ENCODE assay signal across 9 mouse cellular contexts in genomic region chr9:111272996-111273785, GRCm38 (mm10). TPM values are rescaled to one million over a fixed set of nuclear protein-coding genes. Genes with fewer than 3 reads are reported as not detected.
DNase-seq lines count a peak whose midpoint lies in the region; ATAC-seq and TF ChIP-seq lines count a peak whose summit lies in the region.
"Had no signal": no experiment of that assay in that cellular context is flagged by ENCODE, and none has a peak within 500 bp of the region (broad histone marks: within the 10 kb centered on the region; RNA-seq: fewer than 3 reads in every experiment).

No protein-coding gene starts in this region.

- WGBS in heart, embryonic 13.5 days = 58% methylated on average over 15 of the region's 15 CpGs
- 68% methylated on average over 15 of the region's 15 CpGs for WGBS in hindbrain, postnatal 0 days
- 76% methylated on average over 15 of the region's 15 CpGs for WGBS in neural tube, embryonic 12.5 days

- H3K9me3 ChIP-seq in heart, embryonic 13.5 days = no peaks in the 10 kb centered on the region
- no peaks in the 10 kb centered on the region for H3K9me3 ChIP-seq in hindbrain, postnatal 0 days (ENCODE audit: low read length)
- H3K9me3 ChIP-seq in neural tube, embryonic 12.5 days = no peaks in the 10 kb centered on the region

- H3K36me3 ChIP-seq in heart, embryonic 13.5 days = peaks cover 43% of the 10 kb centered on the region
- 0 out of 2 replicates have a peak, but pooled peaks cover 3% of the 10 kb centered on the region for H3K36me3 ChIP-seq in hindbrain, postnatal 0 days (ENCODE audit: insufficient read depth, low read length)
- H3K36me3 ChIP-seq in neural tube, embryonic 12.5 days = peaks cover 15% of the 10 kb centered on the region

- H3K4me1 ChIP-seq in heart, embryonic 13.5 days = peaks cover 53% of the 10 kb centered on the region
- peaks cover 34% of the 10 kb centered on the region for H3K4me1 ChIP-seq in hindbrain, postnatal 0 days (ENCODE audit: insufficient read depth, low read length)
- peaks cover 43% of the 10 kb centered on the region for H3K4me1 ChIP-seq in neural tube, embryonic 12.5 days

- H3K27ac ChIP-seq in heart, embryonic 13.5 days (replicated peaks) = no peak overlapping the region; the same call in 1 of the 2 replicates
- H3K27ac ChIP-seq in hindbrain, postnatal 0 days = 0 out of 2 replicates have a peak overlapping the region, but pooled peaks have one; percentile 96
- H3K27ac ChIP-seq in neural tube, embryonic 12.5 days = no peak overlapping the region

- peak overlapping the region; percentile 82 for H3K4me3 ChIP-seq in heart, embryonic 13.5 days
- peak overlapping the region; percentile 92 for H3K4me3 ChIP-seq in hindbrain, postnatal 0 days (ENCODE audit: low read length)
- peak overlapping the region; percentile 86 for H3K4me3 ChIP-seq in neural tube, embryonic 12.5 days

- peak overlapping the region; percentile 95 for H3K9ac ChIP-seq in heart, embryonic 13.5 days
- H3K9ac ChIP-seq in hindbrain, postnatal 0 days (replicated peaks; ENCODE audit: low read length) = peak overlapping the region; percentile 96
- peak overlapping the region; percentile 91 for H3K9ac ChIP-seq in neural tube, embryonic 12.5 days

- intact Hi-C loops in heart, postnatal 25 days (cut with DNase I) = loop anchor here (10.0 kb wide), 1 partner anchor 278 kb away; the partner anchor contains the start of gene Rtp3
- intact Hi-C loops in left cerebral cortex, postnatal 10 days (cut with DNase I) = no loop called here

- ATAC-seq in heart, embryonic 13.5 days (ENCODE audit: extremely low read depth, insufficient number of reproducible peaks, low FRiP score, low TSS enrichment) = no peak
- no peak for ATAC-seq in hindbrain, postnatal 0 days
- ATAC-seq in neural tube, embryonic 12.5 days (ENCODE audit: low FRiP score, low read depth) = no peak

- no peak for DNase-seq in heart, postnatal 25 days (ENCODE audit: low spot score)
- DNase-seq in MN1 (ENCODE audit: low spot score) = peak; percentile 22
- DNase-seq in hindbrain, postnatal 0 days (ENCODE audit: low spot score) = no peak
- DNase-seq in cerebellum, adult 11 months = no peak
- DNase-seq in gastrocnemius, adult 8-10 months (ENCODE audit: low spot score in 2 of 2) = no peak
- no peak for DNase-seq in left cerebral cortex, postnatal 10 days (ENCODE audit: extremely low spot score in 1 of 2, low spot score in 2 of 2)

- TF ChIP-seq CTCF in hindbrain, postnatal 0 days (IDR thresholded peaks at IDR 0.05; ENCODE audit: low read depth) = no peak

- H3K4me2 ChIP-seq in heart, embryonic 13.5 days = peak overlapping the region; percentile 89
- peak overlapping the region; percentile 91 for H3K4me2 ChIP-seq in hindbrain, postnatal 0 days (ENCODE audit: low read depth, low read length)
- H3K4me2 ChIP-seq in neural tube, embryonic 12.5 days (replicated peaks) = peak overlapping the region; percentile 90

- H3K27me3 ChIP-seq in heart, embryonic 13.5 days (replicated peaks) = no peaks in the 10 kb centered on the region
- H3K27me3 ChIP-seq in hindbrain, postnatal 0 days (ENCODE audit: insufficient read depth, low read length) = no peaks in the 10 kb centered on the region
- H3K27me3 ChIP-seq in neural tube, embryonic 12.5 days (replicated peaks) = no peaks in the 10 kb centered on the region

RNA-seq across cellular contexts. Expression of gene Epm2aip1, which starts 1.5 kb away (rescaled TPM):
- polyA plus RNA-seq in heart, embryonic 13.5 days (2015; fragmentation: Nextera tagmentation; extraction: Ambion mirVana) = 17.3 and 17.6 TPM in 2 replicates
- 10 to 100 TPM; 19.4 to 23.9 TPM for total RNA-seq in heart, postnatal 25 days (2021)
- total RNA-seq in hindbrain, postnatal 0 days (2014; rRNA removed) = 73.1 and 81.4 TPM in 2 replicates
- polyA plus RNA-seq in hindbrain, postnatal 0 days (2015; fragmentation: Nextera tagmentation; extraction: Ambion mirVana) = 34.4 and 36.0 TPM in 2 replicates
- polyA plus RNA-seq in neural tube, embryonic 12.5 days (2016; fragmentation: Nextera tagmentation; extraction: Ambion mirVana) = 38.1 and 42.7 TPM in 2 replicates
- 10 to 100 TPM; 17.2 to 23.4 (median 22.3) TPM for total RNA-seq in gastrocnemius, adult 8-10 months (2022)
- 10 to 100 TPM; 83.7 to 85.5 TPM for total RNA-seq in left cerebral cortex, postnatal 10 days (2021)

RNA-seq across cellular contexts. Expression of gene Mlh1, which starts 1.6 kb away (rescaled TPM):
- 33.3 and 35.2 TPM in 2 replicates for polyA plus RNA-seq in heart, embryonic 13.5 days (2015; fragmentation: Nextera tagmentation; extraction: Ambion mirVana)
- total RNA-seq in heart, postnatal 25 days (2021) = 1 to 10 TPM; 7.1 TPM
- 16.1 and 24.0 TPM in 2 replicates for total RNA-seq in hindbrain, postnatal 0 days (2014; rRNA removed)
- 16.0 and 19.4 TPM in 2 replicates for polyA plus RNA-seq in hindbrain, postnatal 0 days (2015; fragmentation: Nextera tagmentation; extraction: Ambion mirVana)
- 34.8 and 39.9 TPM in 2 replicates for polyA plus RNA-seq in neural tube, embryonic 12.5 days (2016; fragmentation: Nextera tagmentation; extraction: Ambion mirVana)
- total RNA-seq in gastrocnemius, adult 8-10 months (2022) = 1 to 10 TPM; 2.7 to 5.6 (median 3.8) TPM
- total RNA-seq in left cerebral cortex, postnatal 10 days (2021) = 10 to 100 TPM; 23.5 to 24.0 TPM

RNA-seq across cellular contexts. Expression of gene Trank1, which starts 38.3 kb away (rescaled TPM):
- 0.06 and 0.24 TPM in 2 replicates for polyA plus RNA-seq in heart, embryonic 13.5 days (2015; fragmentation: Nextera tagmentation; extraction: Ambion mirVana)
- total RNA-seq in heart, postnatal 25 days (2021) = not detected
- total RNA-seq in hindbrain, postnatal 0 days (2014; rRNA removed) = 42.8 and 49.0 TPM in 2 replicates
- 12.6 and 13.1 TPM in 2 replicates for polyA plus RNA-seq in hindbrain, postnatal 0 days (2015; fragmentation: Nextera tagmentation; extraction: Ambion mirVana)
- 0.72 and 1.0 TPM in 2 replicates for polyA plus RNA-seq in neural tube, embryonic 12.5 days (2016; fragmentation: Nextera tagmentation; extraction: Ambion mirVana)
- under 1 TPM; 0.03 to 0.19 (median 0.06) TPM for total RNA-seq in gastrocnemius, adult 8-10 months (2022)
- total RNA-seq in left cerebral cortex, postnatal 10 days (2021) = 100 to 1,000 TPM; 189 to 196 TPM
- total RNA-seq: neutrophil, adult 5-6 weeks had no signal

Comparison
In these comparisons a context has a peak if more than half of its experiments do, and no peak if none do; other contexts are left out.
1. RNA of gene Trank1, which starts 38.3 kb away (total RNA-seq): 189 to 196 TPM in left cerebral cortex, postnatal 10 days and 42.8 to 49.0 TPM in hindbrain, postnatal 0 days; 0.03 to 0.19 TPM in gastrocnemius, adult 8-10 months and not detected in heart, postnatal 25 days; every median in the first group is over 10 times any median in the second.
2. Peak in every context shown above with its lines, with median percentiles within 50 percentile points of each other: H3K4me2 ChIP-seq, H3K4me3 ChIP-seq and H3K9ac ChIP-seq.